Mouse (Mus musculus) thymus, postnatal 0 days (tissue): ENCODE measurements around the gene Medag. TPM values are rescaled to one million over a fixed set of nuclear protein-coding genes. Genes with fewer than 3 reads are reported as not detected.

Experiments
- DNase-seq: peaks from one replicate; pipeline ENCODE4 v3.0.0-alpha.2; 2015; ENCODE audit warnings: low spot score
- polyA plus RNA-seq: library from polyadenylated mRNA; unstranded; fragments of >200 nt; fragmentation: Nextera tagmentation; extraction: Ambion mirVana; gene quantifications from 2 replicates; pipeline ENCODE4 v1.2.1, GENCODE M21; 2015

Medag gene
- polyA plus RNA-seq, 1 experiment from 2014 or later: 2.0 TPM

DNA sequence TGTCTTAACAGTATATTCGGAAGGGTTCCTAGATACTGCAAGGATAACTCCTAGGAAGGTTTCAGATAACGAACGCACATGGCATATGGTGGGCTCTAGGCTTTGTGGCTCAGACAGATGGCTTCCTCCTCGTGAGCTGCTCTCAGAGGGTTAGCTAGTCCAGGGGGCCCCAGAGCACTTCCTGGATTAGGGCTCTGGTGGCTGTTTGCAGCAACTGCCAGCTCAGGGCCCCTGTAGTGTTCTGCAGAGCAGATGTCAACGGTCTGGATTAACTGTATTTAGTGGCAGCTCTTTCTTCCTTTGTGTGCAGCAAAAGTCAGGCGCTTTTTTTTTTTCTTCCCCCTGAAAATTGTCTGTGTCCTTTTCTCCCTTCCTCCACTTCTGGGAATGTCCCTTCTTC is 16.8 kb downstream of the Medag start:
- peak; percentile 92 for DNase-seq

DNA sequence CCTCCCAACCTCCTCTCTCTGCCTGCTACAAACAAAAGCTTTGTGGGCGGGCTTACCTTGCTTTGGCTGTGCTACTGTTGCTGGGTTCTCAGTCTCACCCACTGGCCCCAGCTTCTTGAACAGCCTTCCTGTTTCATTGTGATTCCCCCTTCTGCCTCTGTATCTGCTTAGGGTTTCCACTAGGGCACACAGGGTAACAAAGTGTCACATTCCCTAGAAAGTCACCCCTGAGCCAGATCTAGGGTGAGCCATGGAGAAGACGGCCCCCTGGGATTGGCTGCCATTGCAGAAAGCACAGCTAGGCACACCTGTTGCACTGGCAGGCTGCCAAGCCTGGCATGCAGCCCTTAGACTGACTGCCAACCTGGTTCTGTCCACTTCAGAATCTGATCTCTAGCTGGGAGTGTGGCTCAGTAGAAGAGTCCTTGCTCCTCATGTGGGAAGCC is 17.3 kb downstream of the Medag start:
- DNase-seq: peak; percentile 86

DNA sequence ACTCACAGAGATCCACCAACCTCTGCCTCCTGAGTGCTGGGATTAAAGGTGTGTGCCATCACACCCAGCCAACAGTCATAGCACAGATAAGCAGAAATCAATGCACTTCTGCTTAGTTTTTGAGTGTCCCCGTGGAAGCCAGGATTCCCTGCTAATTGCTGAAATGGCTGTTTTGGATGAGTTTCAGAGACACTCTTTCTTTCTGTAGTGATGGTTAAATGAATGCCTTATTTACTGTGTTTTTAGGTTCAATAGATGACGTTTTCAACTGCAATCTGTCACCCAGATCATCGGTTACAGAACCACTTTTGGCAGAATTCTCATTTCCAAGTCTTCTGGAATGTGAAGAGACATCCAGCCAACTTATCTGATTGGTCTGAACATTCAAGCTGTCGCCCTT is 18.0 kb downstream of the Medag start:
- DNase-seq: no peak

DNA sequence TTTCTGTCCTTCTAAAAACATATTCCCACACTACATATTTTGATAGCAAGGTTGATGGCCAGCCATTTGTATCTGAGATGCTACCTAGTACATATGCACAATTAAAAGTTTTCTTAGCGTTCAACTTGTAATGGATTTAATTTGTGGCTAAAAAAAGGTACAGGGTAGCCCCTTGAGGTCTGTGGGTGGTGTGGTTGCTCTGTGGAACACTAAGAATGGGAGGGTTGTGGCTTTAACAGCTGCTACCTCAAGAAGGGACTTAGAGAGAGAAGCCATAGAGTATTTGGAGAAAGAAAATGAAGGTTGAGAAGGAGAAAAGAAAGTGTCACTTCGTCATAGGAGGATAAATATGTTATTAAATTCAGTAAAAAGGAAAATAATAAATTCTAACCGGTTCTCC is 19.4 kb downstream of the Medag start:
- DNase-seq: peak; percentile 55

DNA sequence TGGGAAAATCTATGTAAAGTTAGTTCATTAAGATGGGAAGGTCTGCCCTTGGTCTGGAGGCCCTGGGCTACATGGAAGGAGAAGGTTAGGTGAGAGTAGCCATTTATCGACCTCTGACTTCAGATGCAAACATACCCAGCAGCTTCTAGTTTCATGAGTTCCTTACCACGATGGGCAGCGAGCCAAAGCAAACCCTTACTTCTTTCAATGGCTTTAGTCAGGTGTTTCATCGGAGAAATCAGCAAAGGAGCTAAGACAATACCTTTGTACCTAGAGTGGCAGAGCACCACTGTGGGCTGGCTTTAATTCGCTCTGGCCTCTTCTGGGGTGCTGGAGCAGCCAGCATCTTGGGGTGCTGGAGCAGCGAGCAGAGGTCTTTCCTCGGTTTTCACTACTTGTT is 22.1 kb downstream of the Medag start:
- DNase-seq: no peak

DNA sequence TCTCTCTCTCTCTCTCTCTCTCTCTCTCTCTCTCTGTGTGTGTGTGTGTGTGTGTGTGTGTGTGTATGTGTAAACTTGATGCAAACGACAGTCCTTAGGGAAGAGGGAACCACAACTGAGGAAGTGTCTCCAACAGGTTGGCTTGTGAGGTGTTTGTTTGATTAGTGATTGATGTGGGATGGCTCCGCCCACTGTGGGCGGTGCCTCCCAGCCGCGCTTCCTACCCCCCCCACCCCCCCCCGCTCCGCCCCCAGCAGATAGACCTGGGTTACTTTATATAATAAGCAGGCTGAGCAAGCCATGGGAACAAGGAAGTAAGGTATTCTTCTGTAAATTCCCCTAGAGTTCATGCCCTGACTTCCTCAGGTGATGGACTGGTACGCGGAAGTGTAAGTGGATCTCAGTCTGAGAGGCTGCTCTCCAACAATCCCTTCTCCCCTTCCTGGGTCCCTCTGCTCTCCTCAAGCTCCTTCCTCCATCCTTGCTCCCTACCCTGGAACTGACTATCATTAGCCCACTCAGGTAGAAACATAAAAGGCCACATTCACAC is 22.7 kb downstream of the Medag start:
- DNase-seq: no peak

DNA sequence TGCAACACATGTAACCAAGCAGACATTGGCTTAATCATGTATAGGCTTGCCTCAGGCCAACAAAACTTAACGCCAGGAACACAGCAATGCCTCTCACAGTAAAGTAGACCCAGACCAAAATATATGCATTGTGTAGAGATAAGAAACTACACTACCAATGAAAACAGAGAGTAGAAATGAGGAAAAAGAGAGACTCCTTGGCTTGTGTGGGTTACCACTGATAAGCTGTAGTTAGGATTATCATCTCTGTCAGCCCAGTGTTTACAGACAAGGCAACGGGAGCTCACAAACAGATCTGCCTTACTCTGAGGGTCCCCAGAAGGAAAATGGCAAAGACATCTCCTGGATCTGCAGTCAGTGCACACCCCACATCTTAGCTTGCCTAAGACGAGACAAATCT is 25.0 kb downstream of the Medag start:
- no peak for DNase-seq

DNA sequence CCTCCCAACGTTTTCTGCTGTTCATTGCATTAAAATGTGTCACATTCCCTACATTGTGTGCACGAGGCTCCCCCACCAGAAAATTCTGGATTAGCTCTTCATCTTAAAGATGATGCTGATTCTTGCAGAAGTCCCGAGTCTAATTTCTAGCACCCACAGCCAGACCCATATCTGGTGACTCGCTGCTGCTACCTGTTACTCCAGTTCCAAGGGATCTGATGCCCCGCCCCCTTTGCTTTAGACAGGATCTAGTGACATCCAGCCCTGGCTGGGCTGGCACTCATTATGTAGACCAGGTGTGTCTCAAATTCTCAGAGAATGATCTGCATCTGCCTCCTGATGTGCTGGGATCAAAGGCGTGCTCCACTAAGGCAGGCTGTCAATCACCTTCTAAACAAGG is 25.6 kb downstream of the Medag start:
- no peak for DNase-seq

DNA sequence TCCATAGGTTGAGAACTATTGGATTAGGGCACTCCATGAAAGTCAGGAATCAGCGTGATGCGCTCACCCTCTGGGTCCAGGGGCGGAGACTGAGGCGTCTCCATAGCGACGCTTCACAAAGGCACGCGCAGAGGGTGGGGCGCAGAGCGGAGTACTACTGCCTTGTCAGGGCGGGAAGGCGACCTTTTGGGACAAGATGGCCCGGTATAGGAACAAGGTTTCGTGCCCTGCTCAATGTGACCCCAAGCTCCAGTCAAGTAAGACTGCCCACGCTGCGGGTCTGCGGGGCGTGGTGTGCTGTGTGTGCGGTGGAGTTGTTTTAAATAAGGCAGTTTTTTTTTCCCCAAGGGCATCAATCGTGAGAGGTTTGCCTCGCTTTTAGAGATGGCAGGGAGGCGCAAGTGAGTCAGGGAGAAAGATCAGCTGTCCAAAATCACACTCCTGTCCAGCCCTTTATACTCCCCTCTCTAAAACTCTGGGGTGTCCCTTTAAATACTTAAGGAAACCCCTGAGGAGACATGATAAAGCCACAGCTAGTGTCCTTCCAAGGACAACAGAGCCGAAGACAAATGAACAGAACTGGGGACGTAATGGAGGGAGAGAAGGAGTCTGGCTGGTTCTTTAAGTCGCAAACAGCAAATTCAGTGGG is 28.1 kb downstream of the Medag start, which contains the start of gene Tex26:
Gene Tex26 (plus strand): TSS at position 130 of the 649 bp plus-strand sequence.
- peak; percentile 79 for DNase-seq

DNA sequence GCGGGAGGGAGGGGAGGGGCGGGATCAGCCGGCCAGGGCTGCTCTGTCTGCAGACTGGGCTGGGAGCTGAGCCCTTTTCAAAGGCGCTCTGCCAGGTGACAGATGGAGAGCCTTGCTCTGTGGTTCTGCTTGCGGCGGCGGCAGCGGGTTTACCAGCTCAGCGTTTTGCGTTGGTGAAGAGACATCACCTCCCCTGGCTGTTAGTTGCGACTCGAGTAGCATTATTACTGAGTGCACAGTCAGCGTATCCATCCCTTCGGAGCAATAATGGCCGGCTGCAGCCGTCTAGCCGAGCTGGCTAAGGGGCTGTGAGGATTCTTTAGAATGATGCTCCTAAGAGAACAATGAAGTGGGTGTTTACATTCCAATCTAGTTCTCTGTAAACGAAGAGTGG is 28.6 kb downstream of the Medag start:
- peak; percentile 59 for DNase-seq

DNA sequence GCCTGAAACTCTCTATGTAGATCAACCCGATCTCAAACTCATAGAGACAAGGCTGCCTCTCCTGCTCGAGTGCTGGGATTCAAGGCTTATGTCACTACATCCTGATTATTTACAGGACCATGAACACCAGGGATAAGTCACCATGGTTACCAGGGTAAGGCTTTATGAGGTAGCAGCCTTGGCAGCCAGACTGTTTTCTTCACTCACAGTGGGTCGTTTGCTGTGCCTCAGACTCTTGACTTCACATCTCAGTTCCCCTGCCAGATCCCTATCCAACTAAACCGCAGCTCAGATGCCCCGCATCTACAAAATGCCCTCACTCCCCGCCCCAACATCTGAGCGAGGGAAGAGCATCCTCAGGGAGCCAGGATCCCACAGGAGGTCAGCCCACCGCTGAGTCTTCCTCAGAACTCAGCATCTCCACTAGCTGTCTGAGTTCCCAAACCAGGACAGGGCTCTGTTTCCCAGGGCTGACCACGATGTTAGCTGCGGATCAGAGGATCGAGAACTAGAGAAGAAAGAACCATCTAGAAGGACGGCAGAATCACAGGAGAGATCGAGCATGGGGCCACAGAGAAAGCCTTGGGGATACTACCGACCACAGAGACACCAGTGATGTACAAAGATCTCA is 30.2 kb downstream of the Medag start:
- DNase-seq: no peak

DNA sequence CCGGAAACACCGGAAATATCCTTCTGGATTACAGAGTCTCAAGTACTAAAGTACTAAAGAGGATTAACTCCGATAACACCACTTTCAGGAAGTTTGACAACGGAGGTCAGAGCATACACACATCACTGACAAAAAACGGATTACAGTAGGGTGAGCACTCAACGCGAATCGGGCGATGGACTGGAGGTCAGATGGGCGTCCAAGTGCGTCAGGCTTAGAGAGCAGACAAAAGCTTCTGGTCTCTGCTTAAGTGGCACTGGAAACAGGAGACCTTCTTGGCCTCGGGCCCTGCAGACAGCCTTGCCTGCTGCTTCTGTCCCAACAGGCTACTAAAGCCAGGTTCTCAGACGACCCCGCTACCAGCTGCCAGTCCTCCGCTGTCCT is 30.7 kb downstream of the Medag start:
- DNase-seq: no peak

DNA sequence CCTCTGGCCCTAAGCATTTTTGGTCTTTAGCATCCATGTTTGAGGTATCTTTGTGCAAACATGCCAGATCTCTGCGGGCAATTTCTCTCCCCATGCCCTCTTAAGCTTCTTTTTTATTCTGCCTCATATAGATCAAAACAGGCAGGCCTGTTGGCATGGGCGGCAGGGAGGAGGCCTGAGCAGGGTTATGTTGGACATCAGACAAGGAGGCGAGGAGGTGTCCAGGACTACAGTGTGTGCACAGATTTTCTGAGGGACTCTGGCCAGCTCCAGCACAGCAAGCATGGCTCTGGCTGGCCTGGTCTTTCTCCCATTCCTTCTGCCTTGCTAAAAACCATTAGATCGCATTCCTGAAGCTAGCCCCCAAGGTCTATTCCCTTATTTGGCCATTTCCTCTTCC is 32.9 kb downstream of the Medag start:
- no peak for DNase-seq

DNA sequence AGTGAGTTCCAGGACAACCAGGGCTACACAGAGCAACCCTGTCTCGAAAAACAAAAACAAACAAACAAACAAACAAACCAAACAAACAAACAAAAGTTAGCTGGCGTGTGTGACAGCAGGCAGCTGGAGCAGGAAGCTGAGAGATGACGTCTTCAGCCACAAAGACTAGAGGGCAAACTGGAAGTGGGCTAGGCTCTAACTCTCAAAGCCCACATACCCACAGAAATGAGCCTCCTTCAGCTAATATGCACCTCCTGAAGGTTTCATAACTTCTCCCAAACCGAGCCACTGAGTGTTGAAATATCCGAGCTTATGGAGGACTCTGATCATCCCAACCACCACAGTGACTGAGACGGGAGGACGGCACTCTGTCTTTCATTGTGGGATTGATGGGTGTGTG is 34.9 kb downstream of the Medag start:
- peak; percentile 55 for DNase-seq

DNA sequence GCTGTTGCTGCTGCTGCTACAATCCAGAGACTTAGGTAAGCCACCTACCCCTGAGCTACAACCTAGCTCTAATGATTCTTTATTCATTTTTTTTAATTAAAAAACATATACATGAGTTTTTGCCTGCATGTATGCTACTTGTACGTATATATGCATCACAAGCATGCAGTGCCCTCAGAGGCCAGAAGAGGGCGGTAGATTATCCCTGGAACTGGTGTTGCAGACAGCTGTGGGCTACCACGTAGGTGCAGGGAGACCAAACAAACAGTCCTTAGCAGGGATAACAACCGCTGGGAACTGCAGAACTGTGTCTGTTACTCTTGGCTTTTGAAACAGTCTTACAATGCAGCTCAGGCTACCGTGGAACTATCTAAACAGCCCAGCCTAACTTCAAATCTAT is 36.2 kb downstream of the Medag start:
- peak; percentile 29 for DNase-seq

DNA sequence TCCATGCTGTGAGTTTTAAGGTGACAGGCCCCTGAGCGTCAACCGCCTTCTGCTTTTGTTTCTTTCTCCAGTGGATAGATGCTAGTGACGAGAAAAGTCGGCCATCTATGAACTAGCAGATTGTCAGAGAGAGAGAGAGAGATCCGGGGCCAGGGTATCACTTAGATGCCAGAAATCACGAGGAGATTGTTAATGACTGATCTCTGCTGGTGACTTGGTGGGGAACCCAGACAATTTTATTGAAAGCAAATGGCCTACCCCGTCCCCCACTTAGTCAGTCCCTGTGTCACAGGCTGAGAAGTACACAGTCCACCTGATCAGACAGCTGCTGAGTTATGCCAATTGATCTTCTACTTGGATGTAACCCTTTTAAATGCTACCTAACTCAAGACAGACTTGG is 37.9 kb downstream of the Medag start:
- no peak for DNase-seq

DNA sequence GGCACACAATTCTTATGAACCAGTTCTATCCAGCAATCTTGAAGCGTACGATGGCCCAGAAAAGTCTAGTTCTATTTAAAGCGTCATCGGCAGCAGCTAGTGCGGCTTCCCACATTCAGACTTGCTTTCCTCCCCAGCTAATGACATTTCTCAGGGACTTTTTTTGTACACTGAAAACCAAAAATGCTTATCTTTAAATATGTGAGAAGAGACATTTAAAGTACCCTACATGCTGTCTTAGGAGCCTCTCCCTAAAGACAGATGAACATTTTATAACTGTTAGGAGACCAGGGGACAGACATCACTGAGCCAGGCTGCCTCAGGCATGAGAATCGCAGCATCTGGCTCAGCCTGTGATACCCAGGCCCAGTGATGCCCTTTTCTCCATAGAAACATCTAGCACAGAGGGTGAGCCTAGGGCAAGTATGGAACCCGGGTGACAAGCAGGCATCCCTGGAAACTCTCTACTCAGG is 39.7 kb downstream of the Medag start:
- DNase-seq: no peak

DNA sequence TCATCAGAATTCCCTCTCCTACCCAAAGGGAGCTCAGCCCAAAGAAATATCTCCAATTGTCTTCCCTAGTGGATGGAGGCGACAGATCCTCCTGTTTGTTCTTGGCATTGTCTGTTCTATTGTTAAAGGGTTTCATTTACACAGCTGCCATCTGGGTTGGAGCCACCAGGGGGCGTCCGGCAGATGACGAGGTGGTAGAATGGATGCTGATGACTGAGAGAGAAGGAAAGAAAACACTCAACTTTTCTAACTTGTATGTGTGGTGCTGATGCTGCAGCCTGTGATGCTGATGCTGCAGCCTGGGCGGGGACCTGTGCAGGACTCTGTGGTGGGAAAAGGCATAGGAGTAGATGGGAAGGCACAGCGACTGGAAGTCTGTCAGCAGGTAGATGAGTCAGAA is 42.7 kb downstream of the Medag start:
- DNase-seq: peak; percentile 75

DNA sequence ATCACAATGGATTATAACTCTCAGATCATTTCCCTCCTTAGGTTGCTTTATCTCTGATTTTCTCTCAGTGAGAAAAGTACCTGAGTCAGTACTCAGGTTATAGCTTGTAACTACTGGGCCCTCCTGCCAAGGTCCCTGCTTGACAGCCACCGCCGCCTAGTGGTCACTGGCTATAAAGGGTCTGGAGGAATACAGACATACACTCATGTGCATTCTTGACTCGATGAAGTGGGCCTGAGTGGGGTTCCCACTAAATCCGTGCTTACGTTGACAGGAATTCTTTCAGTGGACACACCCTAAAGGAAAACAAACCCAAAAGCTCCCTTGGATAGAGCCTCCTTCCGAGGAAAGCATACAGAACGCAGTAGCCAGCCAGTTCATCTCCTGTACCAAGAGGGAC is 45.0 kb downstream of the Medag start:
- DNase-seq: no peak

DNA sequence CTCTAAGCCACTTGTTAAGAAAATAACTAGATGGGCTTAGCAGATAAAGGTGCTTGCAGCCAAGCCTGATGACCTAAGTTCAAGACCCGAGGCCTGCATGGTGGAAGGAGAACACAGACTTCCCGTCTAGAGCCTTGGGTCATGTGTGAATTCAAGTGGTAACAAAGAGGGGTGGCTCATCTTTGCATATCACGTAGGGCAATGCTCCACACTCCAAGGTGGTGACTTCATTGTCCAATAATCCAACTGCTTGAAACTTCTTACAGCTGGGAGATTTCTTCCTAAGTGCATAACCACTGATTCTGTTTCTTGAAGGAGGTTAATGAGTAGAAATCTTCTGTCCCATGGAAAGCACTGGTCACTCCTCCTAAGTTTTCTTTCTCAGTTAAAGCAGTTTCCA is 50.5 kb downstream of the Medag start:
- no peak for DNase-seq

DNA sequence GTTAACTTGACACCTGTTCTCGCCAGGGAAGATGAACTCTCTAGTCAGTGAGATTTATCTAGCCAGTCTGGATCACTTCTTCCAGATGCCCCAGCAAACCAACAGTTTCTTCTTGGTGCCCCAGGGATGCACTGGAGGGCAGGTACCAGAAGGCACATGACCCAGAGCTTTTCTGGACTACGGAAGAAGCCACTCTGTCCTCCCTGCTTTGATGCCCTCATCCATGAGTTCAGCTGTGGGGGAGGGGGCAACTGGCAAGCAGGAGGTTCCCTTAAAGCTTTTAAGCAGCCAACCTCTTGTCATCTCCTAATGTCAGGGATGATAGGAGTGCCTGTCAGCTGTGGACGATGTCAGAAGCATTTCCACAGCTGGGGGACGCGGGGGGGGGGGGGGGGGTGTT is 53.8 kb downstream of the Medag start:
- no peak for DNase-seq

DNA sequence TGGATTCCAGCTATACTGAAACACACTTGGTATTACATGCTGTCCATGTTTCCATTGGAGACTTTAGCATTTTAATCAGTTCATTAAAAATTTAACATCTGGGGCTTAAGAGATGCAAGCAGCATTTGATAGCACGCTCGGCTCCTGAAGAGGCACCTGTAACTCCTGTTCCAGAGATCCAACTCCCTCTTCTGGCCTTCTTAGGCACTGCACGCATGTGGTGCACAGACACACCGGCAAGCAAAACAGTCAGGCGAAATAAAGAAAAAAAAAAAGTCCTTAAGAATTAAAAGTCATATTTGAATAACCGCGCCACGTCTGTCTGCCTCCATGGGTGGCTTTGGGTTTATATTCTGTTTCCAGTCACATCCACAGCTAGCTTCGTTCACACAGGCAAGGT is 62.6 kb downstream of the Medag start:
- DNase-seq: no peak
